Mouse (Mus musculus) hindlimb bud, embryonic 11.5 days (tissue): ENCODE results near the gene Gkn2.
A peak's percentile ranks its signal among the peaks of the same experiment; 100 is the strongest.

Experiments used
- DNase-seq: peaks from one replicate; pipeline ENCODE4 v3.0.0-alpha.2; 2012; ENCODE audit warnings: low read depth, low spot score; ENCODE audit errors: extremely low spot score

Gene Gkn2

DNA sequence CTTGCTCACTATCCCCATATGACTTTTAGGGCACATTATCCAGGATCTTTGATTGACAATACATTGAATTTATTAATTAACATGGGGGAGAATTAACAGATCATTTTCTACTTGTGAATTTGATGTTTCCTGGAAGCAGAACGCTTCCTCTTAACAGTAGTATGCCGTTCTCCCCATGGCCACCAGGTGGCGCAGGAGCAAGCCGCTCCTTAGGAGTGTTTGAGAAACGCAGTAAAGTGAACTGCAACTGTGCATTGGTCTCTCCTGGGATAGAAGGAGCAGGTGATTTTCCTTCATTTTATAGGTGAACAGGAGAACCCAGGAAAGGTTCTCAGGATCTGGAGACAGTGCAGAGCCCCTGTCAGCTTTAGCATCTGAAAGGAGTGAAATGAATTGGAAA, 26.0 kb downstream of the Gkn2 start:
- DNase-seq = peak; percentile 31

DNA sequence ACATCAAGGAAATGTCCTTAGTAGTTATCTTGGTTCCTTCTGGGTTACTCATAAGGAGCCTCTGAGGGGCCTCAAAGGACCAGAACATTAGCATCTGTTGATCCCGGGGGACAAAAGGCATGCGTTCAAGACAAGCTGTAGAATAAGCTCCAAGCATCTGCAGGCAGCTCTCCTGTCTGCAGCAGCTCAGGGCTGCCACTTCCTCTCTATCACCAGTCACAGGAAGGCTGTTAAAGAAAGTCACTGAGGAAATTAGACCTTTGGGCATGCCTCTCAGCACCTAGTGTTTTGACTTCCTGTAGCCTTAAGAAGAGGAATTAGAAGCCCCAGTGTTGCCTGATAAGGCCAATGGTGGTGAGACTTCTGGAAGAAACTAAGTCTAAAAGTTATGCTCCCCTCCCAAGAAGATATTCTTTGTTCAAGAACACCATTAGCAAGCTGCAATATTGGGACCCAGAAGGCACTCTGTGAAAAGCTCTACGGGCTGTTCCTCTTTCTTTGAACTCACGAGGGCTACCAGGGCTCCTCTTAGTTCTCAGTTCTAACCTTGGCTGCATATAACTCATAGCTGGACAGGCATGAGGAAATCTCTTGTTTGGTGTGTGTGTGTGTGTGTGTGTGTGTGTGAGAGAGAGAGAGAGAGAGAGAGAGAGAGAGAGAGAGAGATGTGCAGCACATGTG, 26.9 kb downstream of the Gkn2 start:
- DNase-seq = no peak

DNA sequence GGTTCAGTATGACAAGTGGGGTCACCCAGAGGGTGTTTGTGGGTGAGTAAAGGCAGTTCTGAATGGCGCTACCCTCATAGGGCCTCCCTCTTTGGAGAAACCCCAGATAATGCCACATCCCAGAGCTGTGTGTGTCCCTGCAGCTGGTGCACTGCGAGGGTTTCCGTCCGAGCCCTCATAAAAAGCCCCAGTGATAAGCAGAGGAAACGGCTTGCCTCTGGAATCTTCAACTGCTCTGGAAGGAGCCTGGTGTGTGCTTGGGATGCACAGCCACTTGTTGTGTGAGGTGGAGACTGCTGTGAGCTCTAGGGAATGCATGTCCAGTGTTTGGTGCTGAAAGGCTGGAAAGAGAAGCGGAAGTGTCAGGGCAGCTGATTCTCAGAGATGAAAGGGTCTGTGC, 28.3 kb downstream of the Gkn2 start:
- no peak for DNase-seq

DNA sequence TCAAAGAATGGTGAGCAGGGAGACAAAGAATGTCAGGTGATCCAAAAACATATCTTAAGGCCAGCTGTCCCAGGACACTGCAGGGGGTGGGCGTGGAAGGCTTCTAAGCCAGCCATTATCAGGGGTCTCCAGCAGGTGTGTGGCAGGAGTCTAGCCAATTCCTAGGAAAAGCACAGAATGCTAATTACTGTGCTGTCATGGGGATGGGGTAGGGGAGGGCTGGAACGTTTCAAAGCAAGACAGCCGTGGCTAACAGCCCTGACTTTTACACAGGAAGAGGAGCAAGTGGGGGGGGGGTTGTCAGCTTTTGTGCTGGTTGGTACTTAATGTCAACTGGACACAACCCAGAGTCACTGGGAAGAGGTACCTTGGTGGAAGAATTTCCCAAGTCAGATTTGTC, 38.9 kb downstream of the Gkn2 start:
- no peak for DNase-seq

DNA sequence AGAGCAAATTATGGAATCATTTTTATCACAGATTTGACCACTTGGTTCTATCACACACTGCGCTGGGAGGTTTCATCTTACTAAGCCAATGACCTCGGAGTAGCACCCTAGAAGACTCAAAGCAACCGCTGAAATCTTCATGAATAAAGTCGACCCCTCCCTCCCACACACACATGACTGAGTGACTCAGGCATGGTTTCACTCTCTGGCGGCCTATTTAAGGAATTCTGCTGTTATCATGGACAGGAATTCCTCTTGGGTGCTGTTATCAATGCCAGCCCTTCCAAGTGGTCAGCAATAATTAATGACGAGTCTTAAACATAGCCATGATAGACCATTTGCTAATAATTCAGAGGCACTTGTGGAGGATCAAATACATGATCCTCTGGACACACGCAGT, 49.1 kb downstream of the Gkn2 start:
- no peak for DNase-seq

DNA sequence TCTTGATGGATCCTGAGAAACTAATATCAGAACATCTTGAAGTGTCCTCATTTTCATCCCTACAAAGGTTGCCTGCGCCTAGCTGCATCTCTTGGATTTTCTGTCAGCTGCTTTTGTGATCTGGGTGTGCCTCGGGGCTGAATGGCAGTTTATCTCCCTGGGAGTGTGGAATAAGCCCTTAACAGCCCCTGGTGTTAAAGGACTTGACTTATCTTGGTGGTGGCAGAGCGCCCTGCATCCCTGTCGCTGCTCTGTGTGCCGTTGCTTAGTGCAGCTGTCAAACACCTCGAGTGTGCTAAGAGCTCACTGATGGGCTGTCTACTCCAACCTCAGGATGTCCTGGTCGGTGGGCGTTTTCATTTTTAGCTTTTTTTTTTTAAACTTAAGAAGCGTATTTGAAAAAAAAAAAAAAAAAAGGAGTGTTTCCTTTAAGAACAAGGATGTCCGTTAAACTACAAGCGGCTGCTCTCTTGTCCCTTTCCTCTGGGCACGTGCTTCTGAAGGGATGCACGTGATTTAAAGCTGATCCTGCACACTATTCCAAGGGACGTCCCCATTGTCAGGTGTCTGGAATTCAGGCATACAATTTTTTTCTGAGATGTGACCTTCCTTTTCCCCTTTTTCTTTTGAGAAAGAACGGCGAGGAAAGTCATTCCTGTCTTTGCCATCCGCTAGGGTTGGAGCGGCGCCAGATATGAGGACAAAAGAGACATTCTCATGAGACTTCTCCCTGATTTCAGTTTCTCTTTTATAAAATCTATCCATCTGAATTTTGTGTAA, 51.1 kb downstream of the Gkn2 start:
- no peak for DNase-seq

DNA sequence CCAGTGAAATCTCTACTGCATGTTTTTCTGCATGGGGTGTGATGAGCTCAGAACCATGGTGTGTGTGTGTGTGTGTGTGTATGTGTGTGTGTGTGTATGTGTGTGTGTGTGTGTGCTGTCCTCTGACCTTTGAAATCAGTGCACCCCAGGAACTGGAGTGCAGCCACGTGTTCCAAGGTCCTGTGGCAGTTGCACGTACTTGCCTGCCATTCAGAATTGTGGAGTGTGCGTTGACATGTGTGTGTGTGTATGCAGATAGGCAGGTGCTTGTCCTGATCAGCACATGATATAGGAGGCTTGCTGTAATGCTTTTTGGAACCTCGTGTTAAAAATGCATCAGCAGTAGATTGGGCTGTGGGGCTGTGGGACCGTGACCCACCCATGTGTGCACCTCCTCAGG, 53.8 kb downstream of the Gkn2 start:
- DNase-seq = no peak

DNA sequence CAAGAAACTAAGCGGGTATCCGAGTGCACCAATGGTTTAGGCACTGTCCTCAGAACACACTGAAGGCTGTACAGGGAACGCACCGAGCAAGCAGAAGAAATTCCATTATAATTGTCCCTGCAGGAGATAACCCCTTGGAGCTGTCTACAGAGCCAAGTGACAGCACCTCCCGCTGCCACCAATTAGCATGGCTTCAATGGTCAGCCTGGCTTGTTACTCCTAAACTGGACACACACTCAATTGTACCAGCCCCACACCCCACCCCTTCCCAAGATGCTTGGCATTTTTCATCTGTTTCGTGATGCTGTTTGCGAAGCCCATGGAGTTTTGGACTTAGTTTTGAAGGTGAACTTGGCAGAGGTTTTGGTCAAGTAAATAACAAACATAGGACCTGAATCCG, 54.5 kb downstream of the Gkn2 start:
- no peak for DNase-seq

DNA sequence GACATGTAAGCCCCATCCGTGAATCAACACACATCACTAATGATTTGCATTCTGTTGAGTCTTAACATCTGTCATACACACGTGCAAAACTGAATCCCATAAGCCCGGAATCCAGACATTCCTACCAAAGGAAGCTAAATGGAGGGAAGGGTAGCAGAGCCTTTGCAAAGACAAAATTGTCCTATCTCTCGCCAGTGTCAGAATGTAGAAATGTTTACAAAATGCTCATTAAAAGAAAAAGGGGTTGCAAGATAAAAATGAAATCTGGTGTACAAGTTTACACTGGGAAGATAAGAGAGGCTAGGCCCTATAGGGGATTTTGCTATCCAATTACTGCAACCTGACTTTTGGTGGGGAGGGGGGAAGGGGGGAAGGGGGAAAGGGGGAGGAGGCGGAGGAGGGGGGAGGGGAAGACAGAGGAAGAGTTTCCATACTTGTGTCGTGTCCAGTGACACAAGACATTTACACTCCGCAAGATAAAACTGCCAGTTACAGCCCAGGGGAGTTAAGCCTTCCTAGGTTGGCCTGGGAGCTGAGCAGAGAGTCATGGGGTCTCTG, 55.4 kb downstream of the Gkn2 start, which contains the start of gene Bmp10:
Bmp10 (plus strand) TSS at position 508 of the 558 bp plus-strand sequence.
- no peak for DNase-seq
